Mouse (Mus musculus) adrenal gland, adult 2 months (tissue): ENCODE results near the gene Tnfrsf8. TPM values are rescaled to one million over a fixed set of nuclear protein-coding genes. Genes with fewer than 3 reads are reported as not detected.
A peak's percentile ranks its signal among the peaks of the same experiment; 100 is the strongest.
"Not testable (repeated sequence)": the region's sequence is repeated elsewhere in the genome, so short reads cannot be mapped to it uniquely, and the experiment has no call there.

ENCODE experiments used
- DNase-seq: peaks from one replicate; pipeline ENCODE4 v3.0.0; 2021
- long read RNA-seq: library from polyadenylated mRNA; stranded (forward); transcript quantifications from one replicate; pipeline ENCODE4 v2.0.0, GENCODE M21; 2021
- polyA plus RNA-seq: library from polyadenylated mRNA; depleted of rRNA; stranded (reverse); fragments of >200 nt; gene quantifications from 2 replicates; pipeline ENCODE4 v1.2.3, GENCODE M21; 2012; rRNA removed
- total RNA-seq, 2 experiments: library from RNA; stranded (reverse); gene quantifications; 2 replicates each; pipeline ENCODE4 v1.2.3; 2021

Tnfrsf8 gene
- total RNA-seq (under 1 TPM; 0.28 to 0.40 TPM), polyA plus RNA-seq (0.25 and 0.28 TPM in 2 replicates)
- long read RNA-seq = 0 reads

DNA sequence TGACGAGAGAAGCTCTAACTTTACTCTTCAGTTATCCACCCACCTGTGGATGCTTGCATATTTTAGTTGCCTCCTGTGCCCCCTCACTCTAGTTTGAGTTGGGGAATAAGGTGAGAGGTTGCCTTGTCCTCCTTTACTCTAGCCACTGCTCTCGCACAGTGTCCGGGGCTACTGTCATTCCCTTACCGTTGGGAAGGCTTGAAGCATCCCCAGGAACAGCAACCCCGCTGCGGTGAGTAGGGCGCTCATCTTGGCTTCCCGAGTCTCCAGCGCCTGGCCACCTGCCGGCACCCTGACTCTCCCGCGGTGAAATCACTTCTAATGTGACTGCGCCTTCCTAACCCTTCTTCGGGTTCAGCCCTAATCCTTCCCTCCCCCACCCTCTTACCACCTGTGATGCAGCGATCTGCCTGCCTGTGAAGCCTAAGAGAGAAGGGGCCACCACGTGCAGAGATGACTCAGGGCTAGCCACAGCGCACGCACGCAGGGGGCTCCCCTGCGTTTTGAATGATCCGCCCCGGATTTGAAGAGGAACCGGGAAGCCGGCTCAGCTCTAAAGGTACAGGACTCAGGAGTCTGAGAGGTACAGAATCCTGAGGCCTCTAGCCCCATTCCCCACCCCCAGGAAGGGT, at the start of gene Tnfrsf8:
TSS of gene Tnfrsf8 (minus strand) at position 329 of the 632 bp plus-strand sequence.
- no peak for DNase-seq

DNA sequence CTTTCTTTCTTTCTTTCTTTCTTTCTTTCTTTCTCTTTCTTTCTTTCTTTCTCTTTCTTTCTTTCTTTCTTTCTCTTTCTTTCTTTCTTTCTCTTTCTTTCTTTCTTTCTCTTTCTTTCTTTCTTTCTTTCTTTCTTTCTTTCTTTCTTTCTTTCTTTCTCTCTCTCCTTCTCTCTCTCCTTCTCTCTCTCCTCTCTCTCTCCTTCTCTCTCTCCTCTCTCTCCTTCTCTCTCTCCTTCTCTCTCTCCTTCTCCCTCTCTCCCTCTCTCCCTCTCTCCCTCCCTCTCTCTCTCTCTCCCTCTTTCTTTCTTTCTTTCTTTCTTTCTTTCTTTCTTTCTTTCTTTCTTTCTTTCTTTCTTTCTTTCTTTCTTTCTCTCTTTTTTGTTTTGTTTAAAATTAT, 46.7 kb upstream of the Tnfrsf8 start:
- not testable (repeated sequence) for DNase-seq

GRCm38 (mm10) chr4:145361065-145361464, 46.1 kb upstream of the Tnfrsf8 start:
- DNase-seq = peak; percentile 63

DNA sequence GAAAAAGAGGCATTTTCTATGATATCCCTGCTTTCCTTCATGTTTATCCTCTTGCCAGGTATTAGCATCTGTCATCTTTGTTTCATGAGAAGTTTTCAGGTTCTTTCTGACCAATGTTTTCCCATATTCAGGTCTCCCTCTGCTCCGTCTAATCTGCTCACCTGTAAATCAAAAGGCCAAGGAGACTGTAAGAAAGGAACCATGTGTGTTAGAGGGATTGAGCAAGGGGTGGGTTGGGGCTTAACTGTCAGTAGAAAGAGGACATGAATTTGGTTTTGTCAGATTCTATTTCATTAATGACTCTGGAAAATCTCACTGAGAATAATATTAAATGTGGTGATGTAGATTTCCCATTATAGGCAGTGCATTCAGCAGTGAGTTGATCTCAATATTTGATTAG, 45.6 kb upstream of the Tnfrsf8 start:
- no peak for DNase-seq

- DNase-seq = no peak
Observed at GRCm38 (mm10) chr4:145356234-145356633, 41.3 kb upstream of the Tnfrsf8 start.

DNA sequence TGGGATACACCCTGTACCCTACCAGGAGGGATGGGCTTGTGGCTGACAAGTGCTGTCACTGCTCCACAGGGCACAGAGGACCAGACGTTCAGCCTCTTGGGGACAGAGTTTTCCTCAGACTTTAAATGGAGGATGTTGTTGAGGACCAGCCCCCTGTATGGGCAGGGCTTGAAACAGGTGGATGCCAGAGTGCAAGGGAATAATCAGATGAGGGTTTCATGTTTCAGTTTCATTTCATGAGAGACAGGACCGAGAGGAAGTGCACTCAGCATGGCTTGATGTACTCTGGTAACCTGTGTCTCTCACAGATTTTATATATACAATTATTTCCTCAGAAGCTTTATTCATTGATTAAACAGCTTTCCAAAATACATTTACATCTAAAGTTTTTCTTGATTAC, 38.9 kb upstream of the Tnfrsf8 start:
- DNase-seq = no peak

DNA sequence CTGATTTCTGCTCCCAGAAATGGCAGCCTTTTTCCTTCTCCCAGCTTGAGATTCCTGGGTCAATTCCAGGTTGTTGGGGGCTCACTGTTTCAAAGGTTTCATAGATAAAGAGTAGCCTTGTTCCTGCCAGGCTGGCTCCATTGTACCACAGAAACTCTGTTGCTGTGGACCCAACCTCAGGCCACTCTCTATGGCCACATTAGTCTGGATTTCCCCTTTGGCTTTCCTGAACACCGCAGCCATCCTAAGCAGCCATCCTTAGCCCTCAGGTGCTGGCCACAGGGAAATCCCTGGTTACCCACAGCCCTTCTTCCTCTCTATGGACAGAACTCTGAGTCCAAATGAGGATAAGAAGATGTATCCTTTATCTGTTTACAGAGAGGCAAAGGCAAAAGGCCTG, 30.0 kb upstream of the Tnfrsf8 start:
- no peak for DNase-seq

DNA sequence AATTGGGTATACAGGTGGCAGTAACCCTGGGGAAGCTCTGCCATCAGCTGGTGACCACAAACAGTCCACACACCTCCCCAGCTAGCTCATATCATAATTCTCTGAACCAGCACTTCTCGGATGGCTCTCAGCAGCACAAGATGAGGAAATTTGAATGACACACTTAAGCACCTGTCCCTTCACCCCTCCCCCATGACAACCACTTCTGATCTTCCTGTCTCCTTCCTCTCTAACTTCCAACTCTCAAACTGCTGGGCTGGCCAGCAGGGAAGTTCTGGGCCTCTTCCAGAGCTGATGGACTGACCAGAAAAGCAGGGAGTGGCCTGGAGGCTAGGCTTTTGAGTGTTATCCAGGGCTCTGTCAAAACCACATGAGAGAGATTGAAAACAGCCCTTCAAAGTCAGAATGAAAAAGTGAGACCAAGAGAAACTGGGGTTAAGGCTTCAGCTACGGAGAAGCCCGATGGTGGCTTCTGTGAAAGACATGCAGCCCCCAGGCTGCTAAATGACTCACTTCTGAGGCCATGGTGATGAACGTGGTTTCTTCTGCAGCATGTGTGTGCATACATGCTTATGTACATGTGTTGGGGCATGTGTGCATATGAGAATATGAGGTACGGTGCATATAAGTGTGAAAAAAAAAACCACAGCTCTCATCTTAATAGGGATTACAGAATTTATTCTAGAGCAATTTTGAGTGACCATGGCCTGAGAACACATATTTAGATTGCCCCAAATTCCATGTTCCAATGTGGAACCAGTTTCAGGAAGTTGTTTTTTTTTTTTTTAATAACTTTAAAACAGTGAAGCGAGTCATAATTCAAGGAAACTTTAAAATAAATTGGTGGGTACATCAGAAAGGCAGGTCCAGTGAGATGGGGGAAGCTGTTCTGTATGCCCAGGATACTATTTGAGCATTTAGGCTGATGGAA, 27.2 kb upstream of the Tnfrsf8 start:
- no peak for DNase-seq

DNA sequence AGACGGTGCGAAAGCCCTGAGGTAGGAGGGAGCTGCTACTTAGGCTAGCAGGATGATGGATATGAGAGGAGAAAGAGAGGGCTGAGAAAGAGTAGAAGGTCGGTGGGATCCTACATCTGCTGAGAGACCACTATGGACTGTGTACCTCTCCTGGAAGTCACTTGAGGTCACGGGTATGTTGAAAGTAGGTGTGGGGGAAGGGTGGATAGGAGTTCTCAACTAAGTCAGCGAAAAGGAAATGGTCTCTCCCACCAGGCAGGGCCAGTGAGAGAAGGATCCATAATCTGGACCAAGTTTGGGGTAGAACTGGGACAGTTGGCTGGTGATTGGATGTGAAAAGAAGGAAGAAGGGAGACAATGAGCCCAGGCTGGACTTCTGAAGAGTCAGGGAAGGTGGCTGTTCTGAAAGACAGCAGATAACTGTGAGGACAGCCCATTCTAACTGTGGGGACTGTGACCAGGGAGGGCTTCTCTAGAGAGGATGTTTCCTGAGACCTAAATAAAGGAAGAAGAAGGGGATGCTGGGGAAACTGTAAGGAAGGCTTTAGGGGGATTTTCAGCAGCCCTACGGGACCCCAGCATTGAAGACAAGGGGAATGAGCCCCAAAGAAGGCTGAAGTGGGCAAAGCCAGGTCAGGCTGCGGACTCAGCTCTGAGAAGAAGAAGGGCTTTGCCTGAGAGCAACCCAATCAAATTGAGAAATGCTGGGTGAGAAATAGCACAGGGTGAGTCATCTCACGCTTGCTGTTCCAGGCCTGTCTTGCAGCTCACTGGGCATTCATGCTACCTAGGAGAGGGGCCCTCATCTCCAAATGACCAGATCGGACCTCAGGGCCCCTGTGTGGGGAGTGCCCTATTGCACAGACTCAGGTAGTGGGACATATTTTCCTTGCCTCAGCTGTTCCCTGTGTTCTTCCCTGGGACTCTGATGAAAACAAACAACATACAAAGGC, 23.2 kb upstream of the Tnfrsf8 start:
- peak; percentile 47 for DNase-seq

GRCm38 (mm10) chr4:145336587-145336986, 21.6 kb upstream of the Tnfrsf8 start:
- no peak for DNase-seq

GRCm38 (mm10) chr4:145336019-145336418, 21.1 kb upstream of the Tnfrsf8 start:
- no peak for DNase-seq

GRCm38 (mm10) chr4:145323631-145324030, 8.7 kb upstream of the Tnfrsf8 start:
- no peak for DNase-seq

GRCm38 (mm10) chr4:145322995-145323627, 8.1 kb upstream of the Tnfrsf8 start:
- peak; percentile 90 for DNase-seq

DNA sequence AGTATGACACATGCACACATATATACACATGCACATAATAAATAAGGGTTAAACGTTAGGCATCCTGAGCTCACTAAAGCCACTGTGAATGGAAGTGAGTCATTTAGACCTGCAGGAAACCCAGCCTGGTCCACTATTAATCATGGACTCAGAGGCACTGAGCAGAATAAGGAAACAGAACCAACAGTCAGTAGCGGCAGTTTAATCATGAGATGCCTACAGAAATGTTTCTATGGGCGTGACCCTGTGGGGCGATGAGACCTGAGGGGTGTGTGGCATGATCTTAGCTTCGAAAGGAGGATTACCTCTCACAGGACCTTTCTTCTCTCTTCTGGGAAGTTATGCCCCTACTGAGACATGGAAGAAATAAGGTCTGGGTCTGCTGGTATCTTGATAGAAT, 7.2 kb upstream of the Tnfrsf8 start:
- DNase-seq = peak; percentile 43

DNA sequence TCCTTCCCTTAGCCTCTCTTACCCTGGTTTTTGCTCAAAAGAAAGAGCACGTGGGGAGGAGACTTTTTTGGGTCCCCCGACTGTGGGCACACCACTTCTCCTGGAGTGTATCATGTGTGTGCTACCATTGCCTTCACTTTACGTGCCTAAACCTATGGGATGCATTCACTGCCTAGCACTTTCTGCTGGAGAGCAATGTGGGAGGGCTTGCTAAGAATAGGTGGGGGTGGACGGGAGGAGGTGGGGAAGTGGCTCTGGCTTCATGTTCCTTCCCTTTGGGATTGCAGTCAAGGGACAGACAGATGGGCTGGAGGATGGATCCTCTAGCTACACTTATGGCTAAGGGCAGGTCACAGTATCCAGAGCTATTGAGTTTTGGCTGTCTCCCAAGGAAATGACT, 5.7 kb upstream of the Tnfrsf8 start:
- DNase-seq = no peak

- peak; percentile 86 for DNase-seq
Observed at GRCm38 (mm10) chr4:145319274-145320226, 4.6 kb upstream of the Tnfrsf8 start.

DNA sequence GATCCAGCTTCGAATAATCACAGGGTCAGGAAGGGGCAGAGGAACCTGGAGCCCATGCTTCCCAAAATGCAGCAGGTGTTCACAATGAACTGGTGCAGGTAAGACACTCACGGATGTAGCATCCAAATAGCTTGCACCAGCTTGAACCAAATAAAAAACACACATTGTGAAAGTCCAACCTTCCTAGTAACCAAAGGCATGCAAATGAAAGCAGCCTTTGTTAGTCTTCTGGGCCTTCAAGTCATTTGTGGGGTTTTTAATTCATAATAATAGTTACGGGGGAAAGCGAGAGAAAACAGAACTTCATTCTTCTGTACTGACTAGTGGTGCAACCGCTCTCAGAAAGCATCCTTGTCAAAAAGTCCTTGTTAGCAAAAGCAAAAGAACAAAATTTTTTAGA, 1.7 kb upstream of the Tnfrsf8 start:
- DNase-seq = no peak

DNA sequence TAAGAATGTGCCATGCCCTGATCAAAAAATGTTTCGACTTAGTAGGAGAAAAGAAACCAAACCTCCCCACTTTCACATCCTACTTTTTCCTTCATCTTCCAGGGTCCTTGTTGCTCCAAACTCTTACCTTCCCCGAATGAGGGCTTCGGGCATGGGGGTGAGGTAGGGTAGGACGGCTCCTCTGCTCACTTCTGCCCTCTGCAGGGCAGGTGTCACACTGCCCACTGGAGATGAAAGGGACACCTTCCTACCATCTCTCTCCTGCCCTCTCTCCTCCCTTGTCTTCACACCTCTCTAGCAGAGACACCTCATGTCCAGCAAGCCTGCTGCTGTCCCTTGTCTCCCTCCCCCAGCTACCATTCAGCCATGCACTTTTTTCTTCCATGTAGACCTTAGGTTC, 998 bp downstream of the Tnfrsf8 start:
- DNase-seq = no peak

DNA sequence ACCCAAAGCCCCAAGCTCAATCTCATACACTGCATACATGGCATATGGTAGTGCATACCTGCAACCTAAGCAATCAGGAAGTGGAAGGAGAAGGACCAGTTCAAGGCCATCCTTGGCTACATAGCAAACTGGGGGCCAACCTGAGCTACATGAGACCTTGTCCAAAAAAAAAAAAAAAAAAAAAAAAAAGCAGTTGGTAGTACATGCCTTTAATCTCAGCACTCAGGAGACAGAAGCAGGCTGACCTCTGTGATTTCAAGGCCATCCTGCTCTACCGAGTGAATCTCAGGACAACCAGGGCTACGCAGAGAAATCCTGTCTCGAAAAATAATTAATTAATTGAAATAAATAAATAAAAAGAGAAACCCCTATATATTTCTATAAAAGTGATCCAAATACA, 1.7 kb downstream of the Tnfrsf8 start:
- no peak for DNase-seq

GRCm38 (mm10) chr4:145312530-145312929, 2.4 kb downstream of the Tnfrsf8 start:
- DNase-seq = no peak
